Mouse (Mus musculus): ENCODE measurements at regions not wholly inside any gene's neighbourhood (a gene's known extent, or its start where the extent isn't known, plus 50 kb on each side); places are given as distances from the start of the nearest gene placed in this dataset.

GRCm38 (mm10) chr1:80091800-80092199 lies 126.5 kb downstream of the Fam124b start:
- no peak for TF ChIP-seq GATA1 (IDR thresholded peaks at IDR 0.05; ENCODE audit: borderline replicate concordance, low read length)
- no peak for TF ChIP-seq FLI1 (IDR thresholded peaks at IDR 0.05; ENCODE audit: low read length)
